Mouse (Mus musculus) neural tube, embryonic 14.5 days (tissue): ENCODE measurements around the gene Tcf7l2. TPM values are rescaled to one million over a fixed set of nuclear protein-coding genes. Genes with fewer than 3 reads are reported as not detected.

Experiments
- ATAC-seq: fragments of 200-750 bp; cut with Nextera tagmentation; 2 replicates; pipeline ENCODE4 v1.8.0; 2017; ENCODE audit warnings: low read depth, mild to moderate bottlenecking, moderate TSS enrichment, moderate library complexity
- H3K27ac ChIP-seq: fragments of 300-500 bp; sonication (generic); 2 replicates; pipeline ENCODE4 v1.5.1; 2014; ENCODE audit warnings: low read depth, mild to moderate bottlenecking, control low read depth, low read length, moderate library complexity, mixed read lengths
- H3K27me3 ChIP-seq: fragments of 300-500 bp; sonication (generic); 2 replicates; pipeline ENCODE4 v1.6.1; 2014; ENCODE audit warnings: low read length; ENCODE audit not compliant: control insufficient read depth, insufficient read depth
- H3K36me3 ChIP-seq: fragments of 300-500 bp; sonication (generic); 2 replicates; pipeline ENCODE4 v1.6.1; 2014; ENCODE audit warnings: low read length, mixed read lengths; ENCODE audit not compliant: control insufficient read depth, insufficient read depth
- H3K4me1 ChIP-seq: fragments of 300-500 bp; sonication (generic); 2 replicates; pipeline ENCODE4 v1.6.1; 2014; ENCODE audit warnings: low read length; ENCODE audit not compliant: control insufficient read depth, insufficient read depth
- H3K4me2 ChIP-seq: fragments of 300-500 bp; sonication (generic); 2 replicates; pipeline ENCODE4 v1.6.1; 2014; ENCODE audit warnings: mild to moderate bottlenecking, low read depth, low read length, control low read depth
- H3K4me3 ChIP-seq: fragments of 300-500 bp; sonication (generic); 2 replicates; pipeline ENCODE4 v1.5.1; 2014; ENCODE audit warnings: low read depth, low read length, control low read depth, mixed read lengths
- H3K9ac ChIP-seq: fragments of 300-500 bp; sonication (generic); replicated peaks from 2 replicates; pipeline ENCODE4 v1.6.1; 2014; ENCODE audit warnings: low read depth, mild to moderate bottlenecking, control low read depth, low read length, mixed read lengths
- H3K9me3 ChIP-seq: fragments of 300-500 bp; sonication (generic); 2 replicates; pipeline ENCODE4 v1.6.1; 2016; ENCODE audit warnings: low read length; ENCODE audit not compliant: control insufficient read depth
- WGBS: fragments of 180-500 bp; shearing (Covaris S2); extraction: QIAGEN DNeasy Blood & Tissue Kit; methylation state at CpG from one replicate; pipeline ENCODE4 v1.1.7; 2014; 5-methylcytosine and 5-hydroxymethylcytosine counted together
- polyA plus RNA-seq: library from polyadenylated mRNA; unstranded; fragments of >200 nt; fragmentation: Nextera tagmentation; extraction: Ambion mirVana; gene quantifications from 2 replicates; pipeline ENCODE4 v1.2.1, GENCODE M21; 2014

The Tcf7l2 gene
- polyA plus RNA-seq, 1 experiment from 2014 or later: 15.5 TPM

- Histone ChIP-seq H3K36me3 (no peaks in the 10 kb centered on the region), H3K4me1 (no peaks in the 10 kb centered on the region), H3K9ac (no peak overlapping the region), H3K4me3 (no peak overlapping the region), H3K27me3 (no peaks in the 10 kb centered on the region), H3K27ac (no peak overlapping the region), H3K9me3 (no peaks in the 10 kb centered on the region), H3K4me2 (no peak overlapping the region)
- ATAC-seq: no peak
Observed at GRCm38 (mm10) chr19:55812236-55812635, 70.6 kb downstream of the Tcf7l2 start.

- 62% methylated on average over 15 of the region's 15 CpGs for WGBS
- H3K36me3 ChIP-seq: no peaks in the 10 kb centered on the region
- H3K27ac ChIP-seq: no peak overlapping the region
- H3K9ac ChIP-seq: no peak overlapping the region
- no peaks in the 10 kb centered on the region for H3K4me1 ChIP-seq
- H3K27me3 ChIP-seq: no peaks in the 10 kb centered on the region
- H3K4me2 ChIP-seq: no peak overlapping the region
- no peak for ATAC-seq
- H3K4me3 ChIP-seq: no peak overlapping the region
- no peaks in the 10 kb centered on the region for H3K9me3 ChIP-seq
Observed at GRCm38 (mm10) chr19:55815010-55815790, 73.6 kb downstream of the Tcf7l2 start.

GRCm38 (mm10) chr19:55816974-55817373, 75.4 kb downstream of the Tcf7l2 start:
- no peaks in the 10 kb centered on the region for H3K9me3 ChIP-seq
- no peak for ATAC-seq
- 86% methylated on average over 7 of the region's 7 CpGs for WGBS

GRCm38 (mm10) chr19:55820202-55820601, 78.6 kb downstream of the Tcf7l2 start:
- no peaks in the 10 kb centered on the region for H3K36me3 ChIP-seq
- H3K4me2 ChIP-seq: no peak overlapping the region
- no peak overlapping the region for H3K4me3 ChIP-seq
- no peaks in the 10 kb centered on the region for H3K4me1 ChIP-seq
- H3K27ac ChIP-seq: no peak overlapping the region
- no peaks in the 10 kb centered on the region for H3K9me3 ChIP-seq
- ATAC-seq: no peak
- H3K27me3 ChIP-seq: no peaks in the 10 kb centered on the region
- no peak overlapping the region for H3K9ac ChIP-seq
- WGBS: 95% methylated on average over 7 of the region's 7 CpGs

More at GRCm38 (mm10) chr19:55816974-55817373, 75.4 kb downstream of the Tcf7l2 start:
- Histone ChIP-seq H3K27ac (no peak overlapping the region), H3K4me1 (no peaks in the 10 kb centered on the region), H3K4me2 (no peak overlapping the region), H3K36me3 (no peaks in the 10 kb centered on the region), H3K9ac (no peak overlapping the region), H3K4me3 (no peak overlapping the region), H3K27me3 (no peaks in the 10 kb centered on the region)

- Histone ChIP-seq H3K4me1 (peaks cover 9% of the 10 kb centered on the region), H3K36me3 (no peaks in the 10 kb centered on the region), H3K4me2 (no peak overlapping the region), H3K27me3 (no peaks in the 10 kb centered on the region), H3K9ac (no peak overlapping the region), H3K27ac (no peak overlapping the region), H3K9me3 (no peaks in the 10 kb centered on the region), H3K4me3 (no peak overlapping the region)
- no peak for ATAC-seq
- WGBS: 50% methylated on average over 8 of the region's 8 CpGs
Observed at GRCm38 (mm10) chr19:55825001-55825827, 83.6 kb downstream of the Tcf7l2 start.

- ATAC-seq: no peak
- no peak overlapping the region for H3K4me2 ChIP-seq
- no peak overlapping the region for H3K4me3 ChIP-seq
- 66% methylated on average over 10 of the region's 10 CpGs for WGBS
- H3K27ac ChIP-seq: no peak overlapping the region
- no peak overlapping the region for H3K9ac ChIP-seq
- H3K9me3 ChIP-seq: no peaks in the 10 kb centered on the region
- no peaks in the 10 kb centered on the region for H3K27me3 ChIP-seq
- peaks cover 9% of the 10 kb centered on the region for H3K4me1 ChIP-seq
- no peaks in the 10 kb centered on the region for H3K36me3 ChIP-seq
Observed at GRCm38 (mm10) chr19:55825951-55826507, 84.4 kb downstream of the Tcf7l2 start.

GRCm38 (mm10) chr19:55827613-55828259, 86.1 kb downstream of the Tcf7l2 start:
- Histone ChIP-seq H3K9ac (no peak overlapping the region), H3K27me3 (no peaks in the 10 kb centered on the region), H3K9me3 (no peaks in the 10 kb centered on the region), H3K27ac (no peak overlapping the region), H3K4me3 (no peak overlapping the region), H3K36me3 (no peaks in the 10 kb centered on the region), H3K4me2 (no peak overlapping the region), H3K4me1 (peaks cover 9% of the 10 kb centered on the region)
- no peak for ATAC-seq
- WGBS: 83% methylated on average over 13 of the region's 13 CpGs

GRCm38 (mm10) chr19:55830976-55831559, 89.4 kb downstream of the Tcf7l2 start:
- 76% methylated on average over 9 of the region's 9 CpGs for WGBS
- H3K27ac ChIP-seq: no peak overlapping the region
- H3K4me3 ChIP-seq: no peak overlapping the region
- no peak for ATAC-seq
- no peaks in the 10 kb centered on the region for H3K36me3 ChIP-seq
- H3K9ac ChIP-seq: no peak overlapping the region
- no peaks in the 10 kb centered on the region for H3K27me3 ChIP-seq
- H3K9me3 ChIP-seq: no peaks in the 10 kb centered on the region
- H3K4me2 ChIP-seq: no peak overlapping the region
- H3K4me1 ChIP-seq: peaks cover 2% of the 10 kb centered on the region; the same call in 1 of the 2 replicates
